Mouse (Mus musculus) ES-Bruce4 (cell line): ENCODE results near the gene Serpinf1. TPM values are rescaled to one million over a fixed set of nuclear protein-coding genes. Genes with fewer than 3 reads are reported as not detected.
A peak's percentile ranks its signal among the peaks of the same experiment; 100 is the strongest.
"Not testable (repeated sequence)": the region's sequence is repeated elsewhere in the genome, so short reads cannot be mapped to it uniquely, and the experiment has no call there.

ENCODE experiments used
- H3K27ac ChIP-seq: 2 replicates; pipeline ENCODE4 v1.5.1; 2012; ENCODE audit warnings: low read length, inconsistent platforms; ENCODE audit not compliant: insufficient read depth
- H3K27me3 ChIP-seq: 2 replicates; pipeline ENCODE4 v1.6.1; 2012; ENCODE audit warnings: mild to moderate bottlenecking, low read length, inconsistent platforms; ENCODE audit not compliant: control insufficient read depth, poor library complexity, insufficient read depth, severe bottlenecking
- H3K36me3 ChIP-seq: 2 replicates; pipeline ENCODE4 v1.6.1; 2012; ENCODE audit warnings: inconsistent platforms, mild to moderate bottlenecking, low read length, moderate library complexity; ENCODE audit not compliant: control insufficient read depth, poor library complexity, insufficient read depth, severe bottlenecking
- H3K4me1 ChIP-seq: one replicate; pipeline ENCODE4 v1.8.1; 2011; ENCODE audit warnings: low read length; ENCODE audit not compliant: control insufficient read depth, insufficient read depth
- H3K4me3 ChIP-seq: 2 replicates; pipeline ENCODE4 v1.5.1; 2011; ENCODE audit warnings: low read depth, mild to moderate bottlenecking, low read length
- H3K9ac ChIP-seq: 2 replicates; pipeline ENCODE4 v1.6.1; 2012; ENCODE audit warnings: low read depth, mild to moderate bottlenecking, inconsistent platforms; ENCODE audit not compliant: poor library complexity, severe bottlenecking
- H3K9me3 ChIP-seq: replicated peaks from 2 replicates; pipeline ENCODE4 v1.6.1; 2012; ENCODE audit warnings: mild to moderate bottlenecking, low read length, inconsistent platforms; ENCODE audit not compliant: control insufficient read depth, poor library complexity, insufficient read depth, severe bottlenecking
- CTCF ChIP-seq: IDR thresholded peaks from one replicate; pipeline ENCODE4 v1.8.1; 2011; ENCODE audit warnings: low read depth, low read length
- EP300 ChIP-seq: IDR thresholded peaks from 2 replicates; pipeline ENCODE4 v1.6.1; 2011; ENCODE audit warnings: low read depth, low read length; ENCODE audit not compliant: insufficient read depth
- POLR2A ChIP-seq: IDR thresholded peaks from one replicate; pipeline ENCODE4 v1.8.1; 2011; ENCODE audit warnings: low read length; ENCODE audit not compliant: insufficient read depth
- polyA plus RNA-seq: library from polyadenylated mRNA; stranded (reverse); fragments of >200 nt; gene quantifications from 2 replicates; pipeline ENCODE4 v1.2.4, GENCODE M21; 2011; ENCODE audit warnings: low read depth; ENCODE audit not compliant: missing spikeins, insufficient read depth, insufficient read length

The Serpinf1 gene
- polyA plus RNA-seq, 1 experiment = 4.9 TPM

- no peaks in the 10 kb centered on the region for H3K27me3 ChIP-seq
- H3K36me3 ChIP-seq = no peaks in the 10 kb centered on the region
- TF ChIP-seq CTCF = peak; percentile 4
- TF ChIP-seq EP300 = no peak
- no peak overlapping the region for H3K9ac ChIP-seq
- H3K27ac ChIP-seq = no peak overlapping the region
- H3K9me3 ChIP-seq = no peaks in the 10 kb centered on the region
- H3K4me1 ChIP-seq = no peaks in the 10 kb centered on the region
- no peak overlapping the region for H3K4me3 ChIP-seq
Measured at GRCm38 (mm10) chr11:75402271-75402690, 20.2 kb downstream of the Serpinf1 start.

DNA sequence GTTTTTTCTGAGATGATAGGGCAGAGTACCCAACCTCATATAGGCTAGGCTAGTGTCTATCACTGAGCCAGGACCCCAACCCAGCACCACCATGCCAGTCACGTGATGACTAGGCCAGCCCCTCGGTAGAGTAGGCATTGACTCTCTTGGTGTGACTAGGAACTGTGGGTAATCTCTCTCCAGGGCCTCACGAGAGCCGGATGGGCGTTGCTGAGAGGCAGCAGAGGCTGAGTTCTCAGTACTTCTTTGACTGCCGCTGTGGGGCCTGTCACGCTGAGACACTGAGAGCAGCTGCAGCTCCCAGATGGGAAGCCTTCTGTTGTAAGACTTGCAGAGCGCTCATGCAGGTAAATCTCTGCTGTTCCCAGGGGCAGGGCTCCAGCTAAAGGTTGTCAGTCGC lies 22.4 kb downstream of the Serpinf1 start:
- Histone ChIP-seq H3K9me3 (no peaks in the 10 kb centered on the region), H3K27ac (no peak overlapping the region), H3K27me3 (no peaks in the 10 kb centered on the region), H3K4me1 (no peaks in the 10 kb centered on the region), H3K9ac (no peak overlapping the region), H3K36me3 (no peaks in the 10 kb centered on the region), H3K4me3 (0 out of 2 replicates have a peak overlapping the region, but pooled peaks have one; percentile 19)
- TF ChIP-seq EP300 (no peak), CTCF (no peak), POLR2A (no peak)

DNA sequence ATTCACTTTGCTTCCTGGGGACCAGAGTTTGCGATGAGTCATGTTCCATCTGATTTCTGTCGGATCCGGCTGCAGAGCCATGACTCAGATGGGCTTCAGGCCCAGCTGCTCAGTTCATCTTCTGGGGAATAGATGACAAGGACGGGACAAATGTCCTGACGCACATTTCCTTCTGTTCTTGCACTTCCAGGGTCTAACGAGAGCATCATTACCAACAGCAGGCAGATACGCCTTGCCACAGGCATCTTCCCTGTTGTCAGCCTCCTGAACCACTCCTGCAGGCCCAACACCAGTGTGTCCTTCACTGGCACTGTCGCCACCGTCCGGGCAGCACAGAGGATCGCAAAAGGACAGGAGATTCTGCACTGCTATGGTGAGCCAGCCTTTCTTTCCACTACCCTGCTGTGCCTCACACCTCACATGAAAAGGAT lies 23.1 kb downstream of the Serpinf1 start:
- Histone ChIP-seq H3K4me1 (no peaks in the 10 kb centered on the region), H3K27ac (no peak overlapping the region), H3K27me3 (no peaks in the 10 kb centered on the region), H3K36me3 (no peaks in the 10 kb centered on the region), H3K9ac (no peak overlapping the region), H3K4me3 (no peak overlapping the region), H3K9me3 (no peaks in the 10 kb centered on the region)
- TF ChIP-seq POLR2A (no peak), CTCF (no peak), EP300 (no peak)

DNA sequence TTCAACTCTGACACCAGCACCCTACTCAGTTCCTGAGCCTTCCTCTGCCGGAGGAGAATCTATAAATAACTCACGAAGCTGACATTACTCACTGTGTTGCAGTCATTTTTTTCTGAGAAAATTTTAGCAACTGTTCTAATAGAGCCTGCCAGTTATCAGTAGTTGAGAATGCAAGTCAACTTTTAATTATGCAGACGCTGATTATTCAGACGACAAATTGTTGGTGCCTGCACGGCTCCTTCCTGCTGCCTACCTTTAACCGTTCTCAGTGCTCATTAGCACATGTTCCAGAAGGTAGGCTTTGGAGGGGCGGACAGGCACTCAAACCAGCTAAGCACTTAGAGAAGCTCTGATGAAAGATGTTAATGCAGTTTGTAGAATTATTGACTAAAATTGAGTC lies 25.0 kb downstream of the Serpinf1 start:
- H3K9ac ChIP-seq = no peak overlapping the region
- H3K4me3 ChIP-seq = no peak overlapping the region
- no peaks in the 10 kb centered on the region for H3K27me3 ChIP-seq
- no peaks in the 10 kb centered on the region for H3K4me1 ChIP-seq
- TF ChIP-seq CTCF (no peak), EP300 (no peak), POLR2A (no peak)
- no peaks in the 10 kb centered on the region for H3K9me3 ChIP-seq
- H3K27ac ChIP-seq = no peak overlapping the region
- H3K36me3 ChIP-seq = no peaks in the 10 kb centered on the region

- no peaks in the 10 kb centered on the region for H3K27me3 ChIP-seq
- no peak overlapping the region for H3K4me3 ChIP-seq
- no peak overlapping the region for H3K27ac ChIP-seq
- TF ChIP-seq POLR2A = no peak
- no peak for TF ChIP-seq CTCF
- TF ChIP-seq EP300 = no peak
- H3K4me1 ChIP-seq = no peaks in the 10 kb centered on the region
- no peak overlapping the region for H3K9ac ChIP-seq
- no peaks in the 10 kb centered on the region; the same call in 1 of the 2 replicates for H3K36me3 ChIP-seq
- H3K9me3 ChIP-seq = no peaks in the 10 kb centered on the region
Measured at GRCm38 (mm10) chr11:75395611-75396010, 26.9 kb downstream of the Serpinf1 start.

GRCm38 (mm10) chr11:75383529-75383928 lies 39.0 kb downstream of the Serpinf1 start:
- peak overlapping the region; percentile 99 for H3K27ac ChIP-seq

GRCm38 (mm10) chr11:75378786-75379185 lies 43.7 kb downstream of the Serpinf1 start:
- H3K4me3 ChIP-seq, H3K27ac ChIP-seq, H3K4me1 ChIP-seq, H3K36me3 ChIP-seq, H3K9ac ChIP-seq, H3K9me3 ChIP-seq, H3K27me3 ChIP-seq: not testable (repeated sequence)

More at GRCm38 (mm10) chr11:75383529-75383928, 39.0 kb downstream of the Serpinf1 start:
- not testable (repeated sequence) for H3K4me1 ChIP-seq, H3K9ac ChIP-seq, H3K4me3 ChIP-seq, H3K9me3 ChIP-seq, H3K36me3 ChIP-seq, H3K27me3 ChIP-seq
